Mouse (Mus musculus) frontal cortex, adult (tissue): ENCODE measurements around the gene Tex46.
A peak's percentile ranks its signal among the peaks of the same experiment; 100 is the strongest.

Experiments used
- ATAC-seq: cut with Nextera tagmentation; 2 replicates; pipeline ENCODE4 v1.9.2; 2017; ENCODE audit warnings: mild to moderate bottlenecking, moderate library complexity, mixed read lengths; ENCODE audit not compliant: low TSS enrichment

Tex46 gene

DNA sequence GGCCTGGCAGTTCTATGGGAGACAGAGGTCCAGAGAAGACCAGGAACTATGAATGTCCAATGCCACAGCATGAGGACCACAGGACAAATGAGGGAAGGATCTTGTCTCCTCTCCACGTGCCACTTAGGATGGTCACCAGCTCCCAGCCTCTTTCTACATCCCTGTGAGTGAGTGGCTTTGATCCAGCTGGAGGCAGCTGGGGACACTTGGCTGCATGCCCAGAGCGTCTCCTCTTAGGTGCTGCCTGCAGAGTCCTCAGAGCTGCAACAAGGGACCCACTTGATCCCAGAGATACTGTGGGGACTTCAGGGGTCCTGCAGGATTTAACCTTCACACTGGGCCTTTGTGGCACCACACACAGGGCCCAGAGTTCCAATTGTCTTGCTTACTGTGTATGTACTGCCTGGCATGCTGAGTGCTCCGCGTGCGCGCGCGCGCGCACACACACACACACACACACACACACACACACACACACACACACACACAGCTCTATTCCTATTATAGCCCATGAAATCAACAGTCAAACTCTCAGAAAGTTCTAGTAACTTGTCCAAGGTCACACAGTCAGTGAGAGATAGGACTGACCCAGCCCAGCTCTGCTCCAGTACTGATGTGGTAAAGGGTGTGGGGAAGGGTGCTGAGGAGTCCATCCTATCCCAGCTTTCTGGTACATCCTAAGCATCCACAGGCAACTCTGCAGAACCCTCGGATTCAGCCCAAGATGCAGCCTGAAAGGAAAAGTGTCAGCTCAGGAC, 21.2 kb downstream of the Tex46 start:
- 0 out of 2 replicates have a peak, but pooled peaks have one; percentile 44 for ATAC-seq

DNA sequence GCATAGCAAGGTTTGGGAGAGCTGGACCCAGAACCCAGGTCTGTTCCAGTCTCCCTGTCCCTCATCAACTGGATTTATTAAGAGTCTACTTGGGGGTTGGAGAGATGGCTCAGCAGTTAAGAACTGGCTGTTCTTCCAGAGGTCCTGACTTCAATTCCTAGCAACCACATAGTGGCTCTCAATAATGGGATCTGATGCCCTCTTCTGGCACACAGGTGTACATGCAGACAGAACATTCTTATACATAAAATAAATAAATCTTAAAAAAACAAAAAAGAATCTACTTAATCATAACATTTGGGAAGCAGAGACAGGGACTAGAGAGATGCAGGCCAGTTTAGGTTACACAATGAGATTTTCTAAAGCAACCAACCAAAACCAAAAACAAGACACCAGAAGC, 25.8 kb downstream of the Tex46 start:
- ATAC-seq = no peak

DNA sequence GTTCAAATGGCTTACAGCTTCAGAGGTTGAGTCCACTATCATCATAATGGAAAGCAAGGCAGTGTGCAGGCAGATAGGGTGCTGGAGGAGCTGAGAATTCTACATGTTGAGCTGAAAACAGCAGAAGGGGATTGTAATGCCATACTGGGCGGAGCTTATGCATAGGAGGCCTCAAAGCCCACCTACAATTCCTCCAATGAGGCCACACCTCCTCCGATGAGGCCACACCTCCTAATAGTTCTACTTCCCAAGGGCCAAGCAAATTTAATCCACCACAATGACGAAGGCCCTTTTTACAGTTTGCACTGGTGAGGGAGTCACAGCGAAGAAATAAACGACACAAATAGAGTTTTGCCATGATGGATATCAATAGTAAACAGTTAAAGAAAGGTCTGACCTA, 26.3 kb downstream of the Tex46 start:
- ATAC-seq = no peak

DNA sequence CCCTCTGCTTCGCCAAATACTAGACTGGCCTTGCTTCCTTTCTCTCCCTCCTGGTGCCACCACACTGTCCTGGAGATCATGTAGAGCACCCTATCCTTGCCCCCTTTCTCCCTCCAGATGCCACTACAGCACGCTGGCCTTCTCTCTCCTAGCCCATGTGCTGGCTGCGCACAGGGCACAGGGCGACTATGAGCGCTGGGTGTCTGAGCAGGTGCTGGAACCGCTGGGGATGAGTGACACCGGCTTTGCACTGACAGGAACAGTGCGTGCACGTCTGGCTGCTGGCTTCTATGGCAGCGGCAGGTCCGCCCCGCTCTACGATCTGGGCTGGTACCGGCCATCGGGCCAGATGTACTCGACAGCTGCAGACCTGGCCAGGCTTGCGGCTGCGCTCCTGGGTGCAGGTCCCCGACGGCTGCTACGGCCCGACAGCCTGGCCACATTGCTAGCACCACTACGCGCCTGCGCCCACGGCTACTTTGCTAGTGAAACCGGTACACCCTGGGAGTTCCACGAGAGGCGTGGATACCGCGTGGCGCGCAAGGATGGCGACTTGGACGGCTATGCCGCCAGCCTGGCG, 26.8 kb downstream of the Tex46 start:
- ATAC-seq = no peak; the same call in 1 of the 2 replicates

DNA sequence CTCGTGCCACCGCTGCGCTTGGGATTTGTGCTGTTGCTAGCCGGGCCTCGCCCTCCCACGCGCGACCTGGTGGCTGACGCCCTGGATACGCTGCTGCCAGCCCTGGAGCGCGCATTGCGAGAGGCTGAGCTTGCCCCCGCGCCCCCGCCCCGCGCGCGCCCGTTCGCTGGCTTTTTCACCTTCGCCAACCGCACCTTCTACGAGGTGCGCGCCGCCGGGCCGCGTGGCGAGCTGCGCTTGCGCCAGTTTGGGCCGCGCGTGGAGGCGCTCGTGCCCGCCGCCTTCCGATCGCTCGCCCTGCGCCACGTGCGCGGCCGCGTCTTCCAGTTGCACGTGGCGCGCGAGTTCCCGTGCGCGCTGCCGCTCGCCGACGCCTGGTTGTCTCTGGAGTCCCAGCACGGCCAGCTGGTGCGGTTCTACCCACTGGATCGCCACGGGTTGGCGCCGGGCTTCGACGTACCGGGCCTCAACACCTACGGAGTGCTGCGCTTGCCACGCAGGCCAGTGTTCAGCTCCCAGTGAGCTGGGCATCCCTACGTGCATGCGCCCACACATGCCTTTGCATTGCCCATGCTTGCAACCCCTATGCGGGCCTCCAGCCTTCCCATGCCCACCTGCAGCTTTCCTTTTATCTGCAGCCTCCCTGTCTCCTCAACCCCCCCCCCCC, 27.5 kb downstream of the Tex46 start:
- peak; percentile 85 for ATAC-seq

DNA sequence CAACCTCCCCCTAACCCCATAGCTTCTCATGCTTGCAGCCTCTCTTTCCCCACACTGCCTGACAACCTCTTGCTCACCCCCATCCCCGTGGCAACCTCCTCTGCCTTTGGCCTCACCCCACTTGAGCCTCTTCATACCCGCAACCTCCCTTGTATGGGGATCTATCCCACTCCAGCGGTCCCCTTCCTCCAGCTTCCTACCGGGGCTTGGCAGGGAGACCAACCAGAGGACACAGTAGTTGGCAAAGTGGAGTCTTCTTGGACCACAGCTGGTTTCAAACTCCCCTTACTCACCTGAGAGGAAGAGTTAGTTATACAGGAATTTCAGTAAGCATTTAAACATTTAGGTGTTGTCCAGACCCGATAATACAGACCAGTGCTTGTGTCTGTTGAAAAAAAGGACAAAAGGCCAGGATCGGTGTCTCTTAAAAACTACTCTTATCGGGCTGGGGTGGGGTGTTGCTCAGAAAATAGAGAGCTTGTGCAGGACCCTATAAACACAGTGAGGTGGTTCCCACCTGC, 28.1 kb downstream of the Tex46 start:
- ATAC-seq = no peak

DNA sequence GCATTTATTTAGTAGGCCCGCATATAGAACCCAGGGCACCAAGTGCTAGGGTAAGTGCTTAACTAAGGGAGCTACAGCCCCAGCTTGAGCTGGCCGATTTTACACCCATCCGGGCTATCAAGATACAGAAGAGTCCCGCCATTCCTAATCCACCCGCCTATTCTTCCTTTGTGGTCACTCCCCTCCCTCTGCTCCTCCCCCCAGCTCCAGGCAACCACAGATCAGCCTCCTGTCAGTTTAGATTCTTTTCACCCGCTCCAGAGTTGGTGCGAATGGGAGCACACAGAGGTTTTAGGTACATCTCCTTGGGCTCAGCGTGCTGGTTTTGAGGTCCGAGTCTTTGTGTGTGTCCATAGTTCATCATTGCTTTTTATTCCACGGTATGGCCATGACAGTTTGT, 28.7 kb downstream of the Tex46 start:
- ATAC-seq = no peak

DNA sequence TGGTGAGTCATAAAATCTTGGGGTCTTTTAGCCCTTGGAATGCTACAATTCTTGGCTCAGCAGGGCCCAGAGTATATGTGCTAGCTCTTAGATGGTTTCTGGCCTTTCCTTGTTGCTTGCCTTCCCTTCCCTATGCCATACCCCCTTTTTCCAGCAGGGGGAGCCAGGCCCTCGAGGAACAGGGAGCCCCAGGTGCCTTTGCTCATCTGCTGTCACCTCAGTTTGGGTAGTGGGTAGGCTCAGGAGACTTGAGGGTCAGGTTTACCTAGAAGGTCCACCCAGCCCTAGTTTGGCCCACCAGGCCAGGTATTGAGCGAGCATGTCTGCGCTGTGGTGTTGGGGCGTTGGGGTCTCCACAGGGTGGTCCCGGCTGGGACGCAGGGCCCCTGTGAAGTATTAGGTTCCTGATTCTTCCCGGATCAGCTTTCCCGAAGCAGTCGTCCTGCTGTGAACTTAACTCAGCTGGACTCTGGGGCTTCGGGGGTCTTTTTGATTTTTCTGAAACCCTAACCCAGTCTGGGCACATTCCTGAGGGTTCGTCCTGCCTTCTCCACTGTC, 38.8 kb downstream of the Tex46 start:
- peak; percentile 80 for ATAC-seq

DNA sequence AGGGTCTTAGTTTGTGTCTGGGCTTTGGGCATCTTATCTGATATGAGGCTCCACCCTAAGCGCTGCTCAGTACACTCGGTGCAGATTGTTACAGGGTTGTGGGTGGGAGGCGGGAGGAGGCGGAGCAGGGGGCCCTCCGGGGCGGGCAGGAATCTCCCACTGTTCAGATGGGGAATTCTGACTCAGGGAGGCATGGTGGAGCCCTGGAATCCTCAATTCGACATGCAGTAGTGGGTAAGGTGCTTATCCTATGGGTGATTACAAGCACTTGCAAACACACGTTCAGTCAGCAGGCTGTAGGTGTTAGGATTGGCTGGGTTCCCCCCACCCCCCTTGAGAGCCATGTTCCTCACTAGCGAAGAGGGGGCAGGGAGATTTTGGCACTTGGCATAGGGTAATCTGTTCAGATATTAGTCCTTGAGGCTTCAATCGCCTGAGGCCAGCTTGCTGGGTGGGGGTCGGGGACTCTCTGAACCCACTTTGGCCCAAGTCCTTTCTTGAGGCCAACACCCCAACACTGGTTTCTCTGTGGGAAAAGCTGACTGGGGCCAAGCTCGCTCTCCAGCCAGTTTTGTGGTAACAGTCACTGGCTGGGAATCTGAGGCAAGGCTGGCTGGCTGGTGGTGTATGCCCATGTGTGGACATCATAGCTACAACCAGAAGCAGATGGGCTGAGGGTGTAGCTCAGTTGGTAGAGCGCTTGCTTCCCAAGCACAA, 39.4 kb downstream of the Tex46 start:
- ATAC-seq = peak; percentile 33; the same call in 1 of the 2 replicates

DNA sequence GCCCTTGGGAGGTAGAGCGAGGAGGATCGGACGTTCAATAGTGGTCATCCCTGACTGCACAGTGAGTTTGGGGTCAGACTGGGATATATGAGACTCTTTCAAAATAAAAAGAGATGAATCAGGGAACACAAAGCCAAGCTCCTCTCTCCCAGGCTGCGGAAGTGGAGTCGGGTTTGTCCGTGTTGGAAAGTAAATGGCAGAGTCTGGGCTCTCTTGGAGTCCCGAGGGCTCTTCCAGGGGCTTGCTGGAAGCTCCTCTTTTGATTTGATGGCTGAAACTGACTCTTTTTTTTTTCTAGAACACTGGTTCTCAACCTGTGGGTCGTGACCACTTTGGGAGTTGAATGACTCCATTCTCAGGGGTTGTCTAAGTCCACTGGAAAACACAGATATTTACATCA, 40.0 kb downstream of the Tex46 start:
- no peak for ATAC-seq

DNA sequence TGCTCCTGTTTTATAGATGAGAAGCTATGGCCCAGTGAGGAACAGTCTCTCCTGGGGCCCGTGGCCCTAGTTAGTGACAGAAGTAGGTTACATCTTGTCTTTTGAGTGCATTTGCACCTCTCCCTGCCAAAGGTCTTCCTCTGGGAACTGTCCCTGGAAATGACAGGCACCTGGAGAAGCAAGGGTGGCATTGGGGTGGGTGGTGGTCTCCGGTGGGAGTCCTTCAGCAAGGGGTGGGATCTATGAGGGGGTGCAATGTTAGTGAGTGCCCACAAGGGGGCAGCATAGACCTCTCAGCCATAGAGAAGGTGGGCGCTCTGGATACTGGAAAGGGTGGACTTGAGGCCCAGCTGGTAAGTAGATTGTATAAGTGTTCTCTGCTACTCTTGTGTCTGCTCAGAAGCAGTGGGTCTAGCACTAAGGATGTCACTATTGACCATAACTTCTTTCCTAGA, 41.1 kb downstream of the Tex46 start:
- ATAC-seq = peak; percentile 45

DNA sequence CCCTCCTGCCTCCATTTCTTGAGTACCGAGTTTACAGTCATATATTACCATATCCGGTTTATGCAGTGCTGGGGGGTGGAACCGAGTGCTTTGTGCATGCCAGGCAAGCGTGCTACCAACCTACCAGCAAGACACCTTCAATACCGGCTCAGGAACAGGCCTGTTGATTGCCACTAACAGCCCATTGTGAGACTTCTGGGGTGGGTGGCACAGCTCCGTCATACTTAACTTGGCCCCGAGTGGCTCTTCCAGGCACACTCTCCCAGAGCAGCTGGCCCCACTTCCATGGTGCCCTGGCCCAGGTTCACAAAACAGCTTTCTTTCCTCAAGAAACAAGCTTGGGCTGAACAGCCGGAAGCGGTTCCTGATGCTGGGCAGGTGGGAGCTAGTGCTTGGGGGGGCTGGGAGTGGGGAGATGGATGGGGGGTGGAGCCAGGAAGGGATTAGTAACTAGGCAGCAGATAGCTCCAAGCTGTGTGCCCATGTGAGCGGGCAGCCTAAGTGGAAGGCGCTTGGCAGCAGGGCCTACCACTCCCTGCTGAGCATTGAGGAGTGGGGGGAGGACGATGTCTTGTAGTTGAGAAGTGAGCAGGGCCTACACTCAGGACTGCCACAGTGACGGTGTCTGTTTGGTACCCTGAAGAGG, 41.8 kb downstream of the Tex46 start:
- peak; percentile 21 for ATAC-seq

DNA sequence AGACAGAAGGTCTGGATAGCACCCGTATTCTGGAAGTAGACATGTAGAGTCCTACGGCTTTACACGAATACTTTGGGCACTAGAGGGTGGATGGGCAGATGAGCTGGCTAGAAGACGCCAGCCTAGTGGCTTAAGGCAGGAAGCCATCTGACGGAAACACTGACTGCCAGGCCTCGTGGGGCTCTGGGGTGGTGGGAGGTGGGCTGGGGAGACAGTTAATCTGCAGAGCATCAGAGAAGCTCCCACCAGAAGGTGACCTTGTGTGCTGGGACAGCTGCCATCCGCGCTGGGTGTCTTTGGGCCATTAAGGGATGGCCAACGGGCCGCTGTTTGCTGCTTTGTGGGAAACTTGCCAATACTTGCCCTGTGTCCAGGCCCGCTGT, 42.3 kb downstream of the Tex46 start:
- peak; percentile 17; the same call in 1 of the 2 replicates for ATAC-seq

DNA sequence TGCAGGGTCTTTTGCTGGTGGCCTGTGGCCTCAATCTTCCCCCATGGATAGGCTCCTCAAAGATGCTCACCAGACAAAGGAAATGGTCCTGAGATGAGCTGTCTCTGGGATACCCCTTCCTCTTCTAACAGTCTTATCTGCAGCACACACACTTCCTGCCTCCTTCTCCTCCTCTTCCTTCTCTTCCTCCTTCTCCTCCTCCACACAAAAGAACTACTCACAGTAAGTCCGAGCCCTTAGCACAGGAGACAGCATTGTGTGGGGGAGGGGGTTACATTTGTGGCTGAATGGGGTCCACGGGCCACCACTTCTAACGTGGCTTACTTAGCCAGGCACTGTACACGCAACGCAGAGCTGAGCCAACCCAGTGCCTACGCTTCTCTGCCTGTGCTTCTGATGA, 42.8 kb downstream of the Tex46 start:
- ATAC-seq = no peak

DNA sequence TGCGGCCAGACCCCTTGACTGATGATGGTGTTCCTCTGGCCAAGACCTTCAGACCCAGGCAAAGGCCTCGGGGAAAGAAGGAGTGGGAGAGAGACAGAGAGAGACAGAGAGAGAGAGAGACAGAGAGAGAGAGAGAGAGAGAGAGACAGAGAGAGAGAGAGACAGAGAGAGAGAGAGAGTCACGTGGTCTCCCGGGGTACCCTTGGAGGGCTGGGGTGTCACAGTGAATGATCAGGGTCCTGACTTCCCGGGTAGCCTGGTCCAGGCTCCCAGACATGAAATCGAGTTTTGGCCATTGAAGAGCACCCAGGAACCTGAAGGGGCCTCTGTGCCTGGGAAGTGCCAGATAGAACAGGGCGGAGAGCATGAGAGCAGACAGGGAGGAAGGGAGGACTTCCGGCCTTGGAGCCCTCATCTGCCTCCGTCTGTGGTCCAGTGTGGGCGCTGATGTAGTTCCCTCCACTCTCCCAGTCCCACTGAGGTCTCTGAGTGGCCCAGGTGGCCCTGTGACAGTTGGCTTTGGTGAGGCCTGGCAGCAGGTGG, 43.5 kb downstream of the Tex46 start:
- no peak for ATAC-seq

DNA sequence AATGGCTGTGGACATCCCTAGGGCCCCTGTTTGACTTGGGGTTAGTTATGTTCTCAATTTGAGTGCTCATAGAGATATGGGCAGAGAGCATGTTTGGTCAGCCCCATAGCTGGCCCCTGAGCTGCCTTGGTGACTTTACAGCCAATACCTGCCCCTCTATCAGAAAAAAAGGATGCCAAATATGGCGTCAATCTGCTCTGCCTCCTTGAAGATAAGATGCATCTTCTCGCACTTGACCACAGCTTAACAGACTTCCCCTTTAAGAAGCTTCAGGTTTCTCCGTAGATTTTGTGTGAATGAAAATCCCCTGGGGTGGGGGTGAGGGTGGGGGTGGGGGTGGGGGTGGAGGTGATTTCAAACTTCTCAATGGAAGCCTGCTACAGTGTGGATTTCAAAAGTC, 47.7 kb downstream of the Tex46 start:
- ATAC-seq = no peak
